Mouse (Mus musculus) midbrain, postnatal 0 days (tissue): ENCODE results near the gene Cort. TPM values are rescaled to one million over a fixed set of nuclear protein-coding genes. Genes with fewer than 3 reads are reported as not detected.

ENCODE experiments used
- ATAC-seq: fragments of 200-750 bp; cut with Nextera tagmentation; 2 replicates; pipeline ENCODE4 v1.8.0; 2017; ENCODE audit warnings: moderate number of reproducible peaks, mild to moderate bottlenecking, moderate TSS enrichment, moderate library complexity; ENCODE audit not compliant: low FRiP score
- DNase-seq: peaks from one replicate; pipeline ENCODE4 v3.0.0-alpha.2; 2015; ENCODE audit warnings: low spot score
- H3K27ac ChIP-seq: fragments of 300-500 bp; sonication (generic); 2 replicates; pipeline ENCODE4 v1.5.1; 2014; ENCODE audit warnings: low read depth, mild to moderate bottlenecking, low read length, mixed read lengths
- H3K27me3 ChIP-seq: fragments of 300-500 bp; sonication (generic); 2 replicates; pipeline ENCODE4 v1.6.1; 2014; ENCODE audit warnings: low read length, control low read depth, mixed read lengths; ENCODE audit not compliant: insufficient read depth
- H3K36me3 ChIP-seq: fragments of 300-500 bp; sonication (generic); 2 replicates; pipeline ENCODE4 v1.6.1; 2014; ENCODE audit warnings: low read length, control low read depth, mixed read lengths; ENCODE audit not compliant: insufficient read depth
- H3K4me1 ChIP-seq: fragments of 300-500 bp; sonication (generic); 2 replicates; pipeline ENCODE4 v1.6.1; 2014; ENCODE audit warnings: mild to moderate bottlenecking, control low read depth, antibody characterized with exemption, low read length, mixed read lengths; ENCODE audit not compliant: insufficient read depth
- H3K4me2 ChIP-seq: fragments of 300-500 bp; sonication (generic); 2 replicates; pipeline ENCODE4 v1.6.1; 2014; ENCODE audit warnings: low read depth, mild to moderate bottlenecking, low read length, mixed read lengths; ENCODE audit not compliant: poor library complexity, severe bottlenecking
- H3K4me3 ChIP-seq: fragments of 300-500 bp; sonication (generic); 2 replicates; pipeline ENCODE4 v1.5.1; 2014; ENCODE audit warnings: low read depth, mild to moderate bottlenecking, low read length, moderate library complexity
- H3K9ac ChIP-seq: fragments of 300-500 bp; sonication (generic); replicated peaks from 2 replicates; pipeline ENCODE4 v1.6.1; 2014; ENCODE audit warnings: mild to moderate bottlenecking, low read length, moderate library complexity, mixed read lengths; ENCODE audit not compliant: poor library complexity, severe bottlenecking
- H3K9me3 ChIP-seq: fragments of 300-500 bp; sonication (generic); 2 replicates; pipeline ENCODE4 v1.6.1; 2016; ENCODE audit warnings: low read length, control low read depth
- CTCF ChIP-seq: IDR thresholded peaks from 2 replicates; pipeline ENCODE4 v1.5.1; 2016; ENCODE audit warnings: antibody characterized with exemption, mild to moderate bottlenecking
- WGBS: fragments of 180-500 bp; shearing (Covaris S2); extraction: QIAGEN DNeasy Blood & Tissue Kit; methylation state at CpG from one replicate; pipeline ENCODE4 v1.1.7; 2014; 5-methylcytosine and 5-hydroxymethylcytosine counted together
- polyA plus RNA-seq: library from polyadenylated mRNA; unstranded; fragments of >200 nt; fragmentation: Nextera tagmentation; extraction: Ambion mirVana; gene quantifications from 2 replicates; pipeline ENCODE4 v1.2.1, GENCODE M21; 2015
- total RNA-seq: library from RNA; depleted of rRNA; stranded (reverse); fragments of >200 nt; gene quantifications from 2 replicates; pipeline ENCODE4 v1.2.3, GENCODE M21; 2014

The Cort gene
- total and polyA plus RNA-seq, 2 experiments from 2014 or later, result 1.2 to 1.5 TPM

DNA sequence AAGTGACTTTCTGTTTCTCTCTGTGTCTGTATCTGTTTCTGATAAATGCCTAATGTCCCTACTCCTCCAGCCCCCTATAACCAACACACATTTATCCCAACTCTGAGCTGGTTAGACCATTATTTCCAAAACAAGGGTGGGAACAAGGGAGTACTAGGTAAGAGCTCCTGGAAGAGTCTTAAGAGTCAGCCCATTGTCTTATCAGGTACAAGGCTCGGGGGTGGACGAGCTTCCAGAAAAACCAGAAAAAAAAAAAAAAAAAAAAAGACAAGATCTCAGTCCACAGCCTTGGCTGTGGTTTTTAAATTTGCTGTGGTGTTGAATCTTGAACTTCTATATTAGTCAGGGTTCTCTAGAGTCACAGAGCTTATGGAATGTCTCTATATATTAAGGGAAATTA is 41.5 kb upstream of the Cort start:
- TF ChIP-seq CTCF, result no peak
- H3K9me3 ChIP-seq, result no peaks in the 10 kb centered on the region
- H3K9ac ChIP-seq, result no peak overlapping the region
- ATAC-seq (no peak), DNase-seq (no peak)
- no peaks in the 10 kb centered on the region for H3K4me1 ChIP-seq
- H3K4me3 ChIP-seq, result no peak overlapping the region
- H3K36me3 ChIP-seq, result 0 out of 2 replicates have a peak, but pooled peaks cover 3% of the 10 kb centered on the region
- 92% methylated on average over 2 of the region's 2 CpGs for WGBS
- no peaks in the 10 kb centered on the region for H3K27me3 ChIP-seq
- no peak overlapping the region for H3K27ac ChIP-seq
- no peak overlapping the region for H3K4me2 ChIP-seq

DNA sequence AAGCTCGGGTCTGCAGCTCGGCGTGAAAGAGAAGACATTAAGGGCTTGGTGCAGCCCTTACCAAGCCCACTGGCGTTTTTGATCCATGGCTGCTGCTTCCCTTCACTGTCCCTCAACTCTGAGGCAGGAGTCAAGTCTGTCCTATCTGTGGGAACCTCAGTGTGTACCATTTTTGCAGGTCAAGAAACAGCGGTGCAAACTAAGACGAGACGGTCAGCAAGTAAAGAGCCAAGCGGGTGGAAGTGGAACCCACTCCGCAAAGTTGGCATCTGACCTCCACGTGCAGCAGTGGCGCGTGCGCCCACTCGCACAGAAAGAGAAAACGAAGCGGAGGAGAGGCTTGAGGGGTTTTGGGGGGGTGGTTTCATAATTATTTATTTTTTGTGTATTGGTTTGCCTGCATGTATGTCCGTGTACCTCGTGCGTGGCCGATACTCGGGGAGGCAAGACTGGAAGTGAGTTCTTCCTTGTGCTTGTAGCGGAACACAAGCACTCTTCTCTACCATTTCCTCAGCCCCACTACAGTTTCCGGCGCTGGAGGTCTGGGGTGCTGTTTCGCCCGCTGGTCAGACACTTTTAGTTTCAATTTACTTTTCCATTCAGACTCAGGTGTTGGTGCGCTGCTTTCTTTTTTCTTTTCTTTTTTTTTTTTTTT is 40.5 kb upstream of the Cort start:
- 0 out of 2 replicates have a peak, but pooled peaks cover 3% of the 10 kb centered on the region for H3K36me3 ChIP-seq
- H3K9me3 ChIP-seq, result no peaks in the 10 kb centered on the region
- peak overlapping the region; percentile 72 for H3K4me2 ChIP-seq
- TF ChIP-seq CTCF, result no peak
- ATAC-seq (peak; percentile 55), DNase-seq (no peak)
- H3K27ac ChIP-seq, result peak overlapping the region; percentile 52; the same call in 1 of the 2 replicates
- H3K27me3 ChIP-seq, result no peaks in the 10 kb centered on the region
- 2% methylated on average over 26 of the region's 27 CpGs for WGBS
- H3K4me1 ChIP-seq, result no peaks in the 10 kb centered on the region
- peak overlapping the region; percentile 75 for H3K9ac ChIP-seq
- H3K4me3 ChIP-seq, result peak overlapping the region; percentile 78

DNA sequence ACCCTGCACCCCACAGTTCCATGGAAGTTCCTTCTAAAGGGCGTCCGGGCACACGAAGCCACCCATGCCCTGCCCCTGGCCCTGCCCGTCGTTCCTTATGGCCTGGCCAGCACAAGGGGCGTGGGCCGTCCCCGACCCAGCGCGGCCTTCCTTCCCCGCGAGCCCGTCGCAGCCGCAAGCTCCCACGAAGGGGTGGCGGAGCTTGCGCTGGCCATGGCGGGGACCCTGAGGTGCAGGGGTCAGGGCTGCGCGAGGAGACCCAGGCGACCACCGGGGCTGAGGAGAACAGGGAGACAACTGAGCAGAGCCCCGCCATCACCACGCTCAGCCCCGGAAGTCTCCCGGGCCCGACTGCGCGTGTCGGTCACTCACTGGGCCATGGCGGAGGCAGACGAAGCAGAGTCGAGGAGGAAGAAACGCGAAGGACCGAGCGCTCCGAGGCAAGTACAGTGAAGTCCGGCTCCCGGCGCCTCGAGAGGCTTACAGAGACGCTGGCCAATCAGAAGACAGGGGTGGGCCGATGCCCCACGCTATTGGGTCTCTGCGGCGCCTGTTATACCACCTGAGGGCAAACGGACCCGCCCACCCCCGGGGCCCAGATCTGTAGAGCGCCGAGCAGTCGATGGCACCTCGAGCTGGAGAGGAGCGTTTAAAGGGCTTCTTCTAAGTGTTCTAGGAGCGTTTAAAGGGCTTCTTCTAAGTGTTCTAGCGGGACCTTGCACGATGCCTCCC is 39.8 kb upstream of the Cort start, which contains the start of gene Pgd:
Pgd (minus strand) TSS at position 557 of the 732 bp plus-strand sequence.
- TF ChIP-seq CTCF, result no peak
- peaks cover 4% of the 10 kb centered on the region; the same call in 1 of the 2 replicates for H3K36me3 ChIP-seq
- H3K4me1 ChIP-seq, result no peaks in the 10 kb centered on the region
- H3K9ac ChIP-seq, result peak within 1 kb of the TSS; percentile 75
- DNase-seq, result peak; percentile 98
- ATAC-seq, result peak; percentile 99
- H3K9me3 ChIP-seq, result no peaks in the 10 kb centered on the region
- H3K4me2 ChIP-seq, result peak within 1 kb of the TSS; percentile 72
- H3K27me3 ChIP-seq, result no peaks in the 10 kb centered on the region
- peak within 1 kb of the TSS; percentile 78 for H3K4me3 ChIP-seq
- under 1% methylated on average over 59 of the region's 59 CpGs for WGBS
- H3K27ac ChIP-seq, result peak within 1 kb of the TSS; percentile 60

DNA sequence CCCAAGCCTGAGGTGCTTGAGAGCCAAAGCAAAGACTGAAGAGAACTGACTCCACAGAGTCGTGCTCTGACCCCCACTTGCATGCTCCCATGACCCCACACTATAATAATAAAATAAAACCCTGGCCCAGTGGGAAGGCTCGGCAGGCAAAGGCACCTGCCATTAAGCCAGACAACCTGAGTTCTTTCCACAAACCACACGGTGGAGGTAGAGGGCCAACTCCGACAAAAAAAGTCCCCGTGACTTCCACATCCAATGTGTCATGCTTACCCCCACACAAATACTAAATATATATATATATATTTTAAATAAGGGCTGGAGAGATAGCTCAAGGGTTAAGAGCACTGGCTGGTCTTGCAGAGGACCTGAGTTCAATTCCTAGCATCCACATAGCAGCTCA is 37.6 kb upstream of the Cort start:
- WGBS, result 57% methylated on average over 5 of the region's 5 CpGs
- H3K4me2 ChIP-seq, result no peak overlapping the region
- DNase-seq (no peak), ATAC-seq (no peak)
- no peak overlapping the region for H3K4me3 ChIP-seq
- no peak overlapping the region for H3K27ac ChIP-seq
- H3K9ac ChIP-seq, result no peak overlapping the region
- H3K36me3 ChIP-seq, result peaks cover 27% of the 10 kb centered on the region
- no peaks in the 10 kb centered on the region for H3K27me3 ChIP-seq
- H3K4me1 ChIP-seq, result no peaks in the 10 kb centered on the region
- peak; percentile 50 for TF ChIP-seq CTCF
- H3K9me3 ChIP-seq, result no peaks in the 10 kb centered on the region

DNA sequence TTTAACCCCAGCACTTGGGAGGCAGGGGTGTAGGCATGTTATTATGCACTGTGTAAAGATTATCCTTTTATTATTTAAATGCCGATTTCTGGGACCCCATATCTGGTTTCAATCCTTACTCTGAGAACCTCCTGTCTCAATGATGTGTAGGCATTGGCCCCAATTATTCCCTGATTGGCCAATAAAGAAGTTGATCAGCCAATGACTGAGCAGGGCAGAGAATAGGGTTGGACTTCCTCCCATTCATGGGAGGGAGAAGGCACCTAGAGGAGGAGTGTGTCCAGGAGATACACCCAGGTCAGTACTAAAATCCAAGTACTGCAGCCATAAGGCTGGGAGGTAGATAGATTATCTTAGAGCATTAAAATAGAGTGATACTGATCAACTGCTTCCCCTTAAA is 36.6 kb upstream of the Cort start:
- 59% methylated on average over 1 of the region's 1 CpGs for WGBS
- no peak for TF ChIP-seq CTCF
- no peaks in the 10 kb centered on the region for H3K27me3 ChIP-seq
- no peaks in the 10 kb centered on the region for H3K9me3 ChIP-seq
- no peak overlapping the region for H3K4me2 ChIP-seq
- H3K4me3 ChIP-seq, result no peak overlapping the region
- ATAC-seq (no peak), DNase-seq (no peak)
- no peak overlapping the region for H3K27ac ChIP-seq
- H3K4me1 ChIP-seq, result no peaks in the 10 kb centered on the region
- H3K9ac ChIP-seq, result no peak overlapping the region
- peaks cover 36% of the 10 kb centered on the region for H3K36me3 ChIP-seq

DNA sequence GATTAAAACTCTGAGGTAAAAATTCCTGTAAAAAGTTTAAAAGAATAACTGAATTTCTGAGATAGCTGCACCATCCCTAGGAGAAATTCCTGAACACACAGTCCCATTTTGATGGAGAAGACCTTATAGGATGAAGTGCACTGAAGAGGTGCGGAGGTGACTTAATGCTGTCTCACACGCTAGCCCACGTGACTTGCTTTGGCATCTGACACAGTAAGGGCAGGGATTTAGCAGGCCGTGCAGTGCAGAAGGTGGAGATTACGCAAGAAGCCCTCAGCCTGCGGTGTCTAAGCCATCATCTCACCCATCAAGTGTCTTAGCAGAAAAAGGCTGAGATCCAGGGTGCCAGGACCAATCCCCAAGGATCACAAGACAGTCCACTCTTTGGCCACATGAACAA is 34.6 kb upstream of the Cort start:
- peaks cover 57% of the 10 kb centered on the region for H3K36me3 ChIP-seq
- no peaks in the 10 kb centered on the region for H3K4me1 ChIP-seq
- 94% methylated on average over 6 of the region's 6 CpGs for WGBS
- DNase-seq, result no peak
- no peak overlapping the region for H3K4me2 ChIP-seq
- H3K27me3 ChIP-seq, result no peaks in the 10 kb centered on the region
- no peak overlapping the region for H3K27ac ChIP-seq
- no peak for ATAC-seq
- H3K4me3 ChIP-seq, result no peak overlapping the region
- H3K9me3 ChIP-seq, result no peaks in the 10 kb centered on the region
- no peak overlapping the region for H3K9ac ChIP-seq
- no peak for TF ChIP-seq CTCF
